Mouse (Mus musculus): ENCODE measurements around the gene Mrpl39. TPM values are rescaled to one million over a fixed set of nuclear protein-coding genes. Genes with fewer than 3 reads are reported as not detected.

Mrpl39 gene
- 22.6 TPM for total RNA-seq (2023)

GRCm38 (mm10) chr16:84735166-84736105 lies at the start of gene Mrpl39:
Gene Mrpl39, minus strand, starts transcription at chr16:84735742.

GRCm38 (mm10) chr16:84774003-84774703 lies 38.6 kb upstream of the Mrpl39 start, which contains the start of gene Jam2:
Gene Jam2, plus strand, starts transcription at chr16:84774123.

Other genes starting within 250 kb of the Mrpl39 start
- gene A730009L09Rik, start 220.6 kb downstream of the Mrpl39 start, total RNA-seq (2023): not detected
- 0.21 TPM for gene Jam2, start 38.4 kb upstream of the Mrpl39 start, total RNA-seq (2023)
- gene Gabpa, start 99.2 kb upstream of the Mrpl39 start, total RNA-seq (2023): 43.5 TPM
- gene Atp5j, start 99.9 kb upstream of the Mrpl39 start, total RNA-seq (2023): 108 TPM

Measured in CD4-positive naive resting alpha-beta T cell, adult 57 days (primary cell).